In the genomic region with DNA sequence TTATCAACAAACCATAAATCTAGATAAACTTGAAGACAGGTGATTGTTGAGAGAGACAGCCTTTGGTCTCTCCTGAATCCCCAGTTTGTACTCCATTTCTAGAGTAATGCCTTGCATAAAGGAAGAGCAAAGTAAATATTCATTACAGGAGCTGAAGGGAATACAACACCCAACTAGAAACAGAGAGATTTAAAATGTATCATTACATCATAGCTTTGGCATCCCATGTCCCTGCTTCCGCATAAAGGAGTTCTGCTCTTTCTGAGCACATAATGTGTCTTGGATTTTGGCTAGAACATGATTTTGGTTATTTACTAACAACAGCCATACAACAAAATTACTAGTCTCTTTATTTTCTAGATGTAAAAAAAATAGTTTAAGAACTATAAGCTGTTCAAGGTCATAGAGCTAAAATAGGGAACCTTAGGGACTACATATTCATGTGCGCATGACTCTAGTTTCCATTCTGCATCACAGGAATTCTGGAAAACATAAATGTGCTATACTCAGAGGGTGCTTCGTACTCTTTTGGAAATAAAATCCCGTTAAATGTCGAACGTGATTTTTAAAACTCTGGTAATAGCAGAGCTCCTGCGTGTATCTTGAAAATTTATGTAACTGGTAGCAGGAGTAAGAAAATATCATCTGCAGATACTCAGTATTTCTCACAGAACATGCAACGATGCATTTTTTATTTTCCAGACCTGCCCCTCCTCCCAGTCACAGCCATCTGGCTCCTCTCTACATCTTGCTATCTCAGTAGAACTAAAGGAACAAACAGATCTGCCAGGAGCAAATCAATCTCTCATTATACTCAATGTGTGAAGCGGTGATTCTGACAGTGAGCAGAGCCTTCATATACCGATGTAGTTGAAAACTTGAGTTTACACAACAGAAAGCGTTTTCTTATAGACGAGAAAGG, we compare ENCODE assay signal across 20 mouse cellular contexts. TPM values are rescaled to one million over a fixed set of nuclear protein-coding genes. Genes with fewer than 3 reads are reported as not detected.
DNase-seq lines count a peak whose midpoint lies in the region; ATAC-seq lines count a peak whose summit lies in the region.
"Had no signal": no experiment of that assay in that cellular context is flagged by ENCODE, and none has a peak within 500 bp of the region (broad histone marks: within the 10 kb centered on the region; RNA-seq: fewer than 3 reads in every experiment).

No protein-coding gene starts in this region.

- no peaks in the 10 kb centered on the region for H3K27me3 ChIP-seq in forebrain, embryonic 13.5 days
- no peaks in the 10 kb centered on the region for H3K27me3 ChIP-seq in forebrain, embryonic 10.5 days (ENCODE audit: poor library complexity, severe bottlenecking)
- no peaks in the 10 kb centered on the region for H3K27me3 ChIP-seq in midbrain, embryonic 14.5 days (ENCODE audit: control insufficient read depth, insufficient read depth, low read length)
- H3K27me3 ChIP-seq: embryonic facial prominence, embryonic 13.5 days; liver, embryonic 12.5 days; midbrain, embryonic 12.5 days; neural tube, embryonic 13.5 days had no signal

- peak; percentile 73; the same call in 1 of the 2 replicates for ATAC-seq in forebrain, embryonic 13.5 days
- ATAC-seq in activated CD4-positive, CD25-positive, alpha-beta regulatory T cell, adult 4 months: no peak
- no peak for ATAC-seq in midbrain, embryonic 14.5 days (ENCODE audit: low FRiP score, low TSS enrichment)
- ATAC-seq: liver, embryonic 12.5 days had no signal

- H3K4me3 ChIP-seq in forebrain, embryonic 13.5 days: no peak overlapping the region
- no peak overlapping the region for H3K4me3 ChIP-seq in forebrain, embryonic 10.5 days
- H3K4me3 ChIP-seq in midbrain, embryonic 14.5 days (replicated peaks; ENCODE audit: low read depth, low read length): no peak overlapping the region
- H3K4me3 ChIP-seq: embryonic facial prominence, embryonic 13.5 days; liver, embryonic 12.5 days; midbrain, embryonic 12.5 days; neural tube, embryonic 13.5 days had no signal

- H3K4me2 ChIP-seq in forebrain, embryonic 13.5 days: no peak overlapping the region
- no peak overlapping the region for H3K4me2 ChIP-seq in midbrain, embryonic 14.5 days (ENCODE audit: low read length)
- H3K4me2 ChIP-seq: embryonic facial prominence, embryonic 13.5 days; liver, embryonic 12.5 days; midbrain, embryonic 12.5 days; neural tube, embryonic 13.5 days had no signal

- H3K9me3 ChIP-seq in forebrain, embryonic 13.5 days (replicated peaks): no peaks in the 10 kb centered on the region
- H3K9me3 ChIP-seq in forebrain, embryonic 10.5 days: peaks cover 7% of the 10 kb centered on the region; the same call in 1 of the 2 replicates
- no peaks in the 10 kb centered on the region for H3K9me3 ChIP-seq in midbrain, embryonic 14.5 days (ENCODE audit: control insufficient read depth, low read length)

- H3K9ac ChIP-seq in forebrain, embryonic 13.5 days: no peak overlapping the region
- no peak overlapping the region for H3K9ac ChIP-seq in midbrain, embryonic 14.5 days (replicated peaks; ENCODE audit: low read length)
- H3K9ac ChIP-seq: embryonic facial prominence, embryonic 13.5 days; liver, embryonic 12.5 days; midbrain, embryonic 12.5 days; neural tube, embryonic 13.5 days had no signal

- H3K36me3 ChIP-seq in forebrain, embryonic 13.5 days (ENCODE audit: poor library complexity, severe bottlenecking): no peaks in the 10 kb centered on the region
- no peaks in the 10 kb centered on the region for H3K36me3 ChIP-seq in forebrain, embryonic 10.5 days (replicated peaks)
- H3K36me3 ChIP-seq in midbrain, embryonic 14.5 days (ENCODE audit: control insufficient read depth, insufficient read depth, low read length): no peaks in the 10 kb centered on the region
- H3K36me3 ChIP-seq: embryonic facial prominence, embryonic 13.5 days; liver, embryonic 12.5 days; midbrain, embryonic 12.5 days; neural tube, embryonic 13.5 days had no signal

- intact Hi-C loops in left cerebral cortex, postnatal 14 days (cut with DNase I): loop anchor here (5.0 kb wide), 1 partner anchor 96 kb away; no protein-coding TSS in a partner anchor

- no peak for DNase-seq in forebrain, embryonic 10.5 days (ENCODE audit: extremely low spot score, low spot score)
- DNase-seq in brain, adult 2 months (ENCODE audit: low read depth, low spot score): peak; percentile 86
- DNase-seq in layer of hippocampus, adult 11-12 months (ENCODE audit: low spot score): peak; percentile 78
- peak; percentile 67 to 81 for DNase-seq in left cerebral cortex, postnatal 14 days (ENCODE audit: low spot score in 2 of 2)
- DNase-seq in adrenal gland, postnatal 36 days: no peak
- no peak for DNase-seq in midbrain, embryonic 14.5 days
- DNase-seq: adrenal gland, adult 2 months; cerebellum, adult 18-20 months; heart, postnatal 14 days; thymus, postnatal 4 days had no signal

- WGBS in forebrain, embryonic 13.5 days: 80% methylated on average over 12 of the region's 12 CpGs
- 95% methylated on average over 12 of the region's 12 CpGs for WGBS in forebrain, embryonic 10.5 days
- WGBS in midbrain, embryonic 14.5 days: 88% methylated on average over 12 of the region's 12 CpGs

- no peaks in the 10 kb centered on the region for H3K4me1 ChIP-seq in forebrain, embryonic 13.5 days
- no peaks in the 10 kb centered on the region for H3K4me1 ChIP-seq in forebrain, embryonic 10.5 days
- H3K4me1 ChIP-seq in midbrain, embryonic 14.5 days (ENCODE audit: control insufficient read depth, insufficient read depth, low read length): no peaks in the 10 kb centered on the region
- H3K4me1 ChIP-seq: embryonic facial prominence, embryonic 13.5 days; liver, embryonic 12.5 days; midbrain, embryonic 12.5 days; neural tube, embryonic 13.5 days had no signal

- H3K27ac ChIP-seq in forebrain, embryonic 13.5 days: no peak overlapping the region
- H3K27ac ChIP-seq in forebrain, embryonic 10.5 days: no peak overlapping the region
- H3K27ac ChIP-seq in midbrain, embryonic 14.5 days (replicated peaks; ENCODE audit: low read depth, low read length): no peak overlapping the region
- H3K27ac ChIP-seq: embryonic facial prominence, embryonic 13.5 days; liver, embryonic 12.5 days; midbrain, embryonic 12.5 days; neural tube, embryonic 13.5 days had no signal

RNA-seq across cellular contexts. Expression of gene Ufm1, which starts 27.2 kb away (rescaled TPM):
- polyA plus RNA-seq in forebrain, embryonic 13.5 days (2015; fragmentation: Nextera tagmentation; extraction: Ambion mirVana): 109 and 113 TPM in 2 replicates
- polyA plus RNA-seq in forebrain, embryonic 10.5 days (2016; fragmentation: Nextera tagmentation; extraction: Ambion mirVana): 94.3 and 99.0 TPM in 2 replicates
- total RNA-seq in left cerebral cortex, postnatal 14 days (2021): 10 to 100 TPM; 84.3 to 90.8 TPM
- 100 to 1,000 TPM in 1 of 2 experiments, 10 to 100 TPM in 1; 96.2 to 110 TPM for total RNA-seq in adrenal gland, postnatal 36 days (2021)
- polyA plus RNA-seq in activated CD4-positive, CD25-positive, alpha-beta regulatory T cell, adult 4 months (2017; shearing (Covaris generic)): 10 to 100 TPM; 70.0 to 74.8 TPM
- 75.5 and 90.7 TPM in 2 replicates for polyA plus RNA-seq in midbrain, embryonic 14.5 days (2014; fragmentation: Nextera tagmentation; extraction: Ambion mirVana)

RNA-seq across cellular contexts. Expression of gene Gm10985, which starts 46.0 kb away (rescaled TPM):
- polyA plus RNA-seq in forebrain, embryonic 13.5 days (2015; fragmentation: Nextera tagmentation; extraction: Ambion mirVana): not detected in 2 replicates
- polyA plus RNA-seq in forebrain, embryonic 10.5 days (2016; fragmentation: Nextera tagmentation; extraction: Ambion mirVana): not detected in 2 replicates
- not detected for total RNA-seq in left cerebral cortex, postnatal 14 days (2021)
- total RNA-seq in adrenal gland, postnatal 36 days (2021): not detected
- polyA plus RNA-seq in activated CD4-positive, CD25-positive, alpha-beta regulatory T cell, adult 4 months (2017; shearing (Covaris generic)): not detected
- polyA plus RNA-seq in midbrain, embryonic 14.5 days (2014; fragmentation: Nextera tagmentation; extraction: Ambion mirVana): not detected in 2 replicates
- total RNA-seq: adrenal gland, adult 2 months; gastrocnemius, postnatal 4 days; heart, postnatal 14 days; MEL had no signal
- polyA plus RNA-seq: adrenal gland, adult 2 months; embryonic facial prominence, embryonic 13.5 days; kidney, embryonic 14.5 days; liver, embryonic 12.5 days; midbrain, embryonic 12.5 days; neural tube, embryonic 13.5 days; spleen, adult 2 months had no signal

Comparison
In these comparisons a context has a peak if more than half of its experiments do, and no peak if none do; other contexts are left out.
1. DNase-seq: peak in brain, adult 2 months (single experiment), layer of hippocampus, adult 11-12 months (single experiment) and left cerebral cortex, postnatal 14 days (2 of 2); none in forebrain, embryonic 10.5 days (single experiment), adrenal gland, postnatal 36 days (0 of 2) and midbrain, embryonic 14.5 days (single experiment).